Mouse (Mus musculus) embryonic fibroblast, embryonic 13.5 days (primary cell): ENCODE results near the gene Grid2.

ENCODE experiments used
- CTCF ChIP-seq: IDR thresholded peaks from 2 replicates; pipeline ENCODE4 v1.5.1; 2011; ENCODE audit warnings: mild to moderate bottlenecking, control low read depth, low read length, moderate library complexity, borderline replicate concordance; ENCODE audit not compliant: insufficient read depth
- POLR2A ChIP-seq: IDR thresholded peaks from 2 replicates; pipeline ENCODE4 v1.6.1; 2011; ENCODE audit warnings: low read depth, mild to moderate bottlenecking, control low read depth, low read length, moderate library complexity

DNA sequence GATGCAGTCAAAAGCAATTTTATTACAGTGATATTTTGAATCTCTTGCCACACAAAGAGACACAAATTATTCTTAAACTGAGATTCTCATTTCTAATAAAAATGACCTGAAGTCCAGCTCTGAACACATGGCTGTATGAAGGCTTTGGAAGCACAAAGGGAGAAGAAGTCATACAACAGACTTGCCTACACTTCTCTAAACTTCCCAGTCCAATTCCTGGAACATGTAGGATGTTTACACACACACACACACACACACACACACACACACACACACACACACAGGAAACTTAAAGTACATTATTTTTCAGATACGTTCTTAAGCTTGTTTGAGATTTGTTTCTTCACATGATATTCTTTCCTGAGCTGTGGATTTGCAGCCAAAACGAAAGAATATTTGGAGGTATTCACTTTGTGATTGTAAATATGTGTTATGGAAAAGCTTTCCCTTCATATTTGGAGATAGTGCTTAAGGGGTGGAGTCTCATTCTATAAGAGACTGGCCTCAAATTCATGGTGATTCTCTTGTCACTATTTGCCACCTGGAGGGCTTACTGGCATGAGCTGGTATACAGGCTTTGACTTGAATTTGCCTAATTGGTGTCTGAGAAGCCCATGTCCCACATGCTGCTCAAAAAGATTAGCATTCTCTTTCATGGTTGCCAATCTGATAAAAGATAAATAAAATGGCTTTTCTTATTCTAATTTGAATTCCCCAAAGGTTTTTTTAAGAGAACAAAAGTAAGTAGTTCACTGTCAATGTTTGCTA lies 1049.2 kb downstream of the Grid2 start:
- no peak for TF ChIP-seq POLR2A
- no peak for TF ChIP-seq CTCF
